Mouse (Mus musculus) bone marrow macrophage, adult 2 months (primary cell): ENCODE data around the gene Rimbp2. TPM values are rescaled to one million over a fixed set of nuclear protein-coding genes. Genes with fewer than 3 reads are reported as not detected.
"Not testable (repeated sequence)": the region's sequence is repeated elsewhere in the genome, so short reads cannot be mapped to it uniquely, and the experiment has no call there.

ENCODE experiments used
- H3K27ac ChIP-seq: 2 replicates; pipeline ENCODE4 v1.5.1; 2012; ENCODE audit warnings: low read depth, low read length; ENCODE audit not compliant: insufficient read depth
- H3K4me1 ChIP-seq: 2 replicates; pipeline ENCODE4 v1.6.1; 2012; ENCODE audit warnings: low read length; ENCODE audit not compliant: control insufficient read depth, insufficient read depth
- H3K4me3 ChIP-seq: 2 replicates; pipeline ENCODE4 v1.5.1; 2012; ENCODE audit warnings: mild to moderate bottlenecking, low read length, moderate library complexity; ENCODE audit not compliant: insufficient read depth
- CTCF ChIP-seq: IDR thresholded peaks from 2 replicates; pipeline ENCODE4 v1.5.1; 2012; ENCODE audit warnings: low read depth, mild to moderate bottlenecking, low read length, moderate library complexity
- POLR2A ChIP-seq: IDR thresholded peaks from 2 replicates; pipeline ENCODE4 v1.6.1; 2012; ENCODE audit warnings: mild to moderate bottlenecking, low read depth, low read length, borderline replicate concordance
- polyA plus RNA-seq: library from polyadenylated mRNA; stranded (reverse); fragments of >200 nt; gene quantifications from 2 replicates; pipeline ENCODE4 v1.2.4, GENCODE M21; 2012; ENCODE audit not compliant: missing spikeins, insufficient read depth, insufficient read length

Rimbp2 gene
- polyA plus RNA-seq, 1 experiment = not detected

DNA sequence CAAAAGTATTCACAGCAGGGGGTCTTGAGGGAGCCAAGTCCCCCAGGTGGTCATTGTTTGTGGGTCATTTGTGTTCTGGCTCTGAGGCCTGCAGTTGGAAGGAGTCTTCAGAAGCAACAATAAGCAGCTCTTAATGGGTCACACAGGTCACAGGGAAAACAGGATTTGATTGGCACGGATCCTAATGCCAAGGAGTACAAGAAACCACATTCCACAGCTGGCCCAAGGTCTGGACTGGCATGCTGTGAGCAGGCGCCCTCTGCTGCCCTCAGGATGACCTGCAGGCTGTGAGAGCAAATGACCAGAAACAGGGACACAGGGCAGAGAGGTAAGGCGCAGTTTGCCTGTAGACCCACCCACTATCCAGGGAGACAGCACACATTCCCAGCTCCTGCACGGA, 23.0 kb upstream of the Rimbp2 start:
- Histone ChIP-seq H3K27ac (no peak overlapping the region), H3K4me3 (no peak overlapping the region), H3K4me1 (no peaks in the 10 kb centered on the region)
- no peak for TF ChIP-seq POLR2A
- TF ChIP-seq CTCF = peak; percentile 22; the same call in 1 of the 2 replicates

DNA sequence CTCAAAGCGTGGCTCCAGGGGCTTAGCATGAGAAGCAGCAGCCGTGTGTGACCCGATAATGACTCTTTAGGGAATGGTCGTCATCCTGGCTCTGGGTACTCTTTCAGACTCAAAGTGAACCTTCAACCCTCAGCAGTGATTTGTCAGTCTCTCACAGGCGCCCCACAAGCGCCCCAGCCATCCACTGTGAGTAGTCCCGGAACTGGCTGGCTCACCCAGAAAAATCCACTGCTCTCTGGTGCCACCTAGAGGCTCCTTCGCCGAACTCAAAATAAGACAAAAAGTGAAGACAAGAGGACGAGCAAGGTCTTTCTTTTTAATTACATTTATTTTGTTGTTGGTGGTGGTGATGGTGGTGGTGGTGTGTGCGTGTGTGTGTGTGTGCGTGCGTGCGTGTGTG, 18.0 kb upstream of the Rimbp2 start:
- Histone ChIP-seq H3K4me3 (no peak overlapping the region), H3K4me1 (no peaks in the 10 kb centered on the region), H3K27ac (no peak overlapping the region)
- TF ChIP-seq CTCF (peak; percentile 37), POLR2A (no peak)

DNA sequence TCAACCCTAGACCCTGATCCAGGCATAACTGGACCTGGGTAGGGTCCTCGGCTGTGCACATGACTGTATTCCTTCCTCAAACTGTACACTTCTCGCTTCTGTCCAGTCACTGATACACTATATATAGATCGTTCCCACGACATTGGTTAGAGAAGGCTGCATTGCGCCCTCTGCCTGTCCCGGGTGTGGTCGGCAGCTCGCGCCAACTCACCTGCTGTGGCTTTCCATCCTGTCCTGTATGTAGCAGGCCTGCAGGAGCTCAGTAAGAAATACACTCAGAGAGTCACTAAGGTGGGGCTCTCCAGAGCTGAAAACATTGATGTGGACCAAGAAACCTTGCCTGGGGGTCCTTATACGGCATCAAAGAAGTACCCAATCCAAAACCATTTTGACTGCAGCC, 17.6 kb upstream of the Rimbp2 start:
- TF ChIP-seq POLR2A = no peak
- Histone ChIP-seq H3K27ac (no peak overlapping the region), H3K4me3 (no peak overlapping the region), H3K4me1 (no peaks in the 10 kb centered on the region)

DNA sequence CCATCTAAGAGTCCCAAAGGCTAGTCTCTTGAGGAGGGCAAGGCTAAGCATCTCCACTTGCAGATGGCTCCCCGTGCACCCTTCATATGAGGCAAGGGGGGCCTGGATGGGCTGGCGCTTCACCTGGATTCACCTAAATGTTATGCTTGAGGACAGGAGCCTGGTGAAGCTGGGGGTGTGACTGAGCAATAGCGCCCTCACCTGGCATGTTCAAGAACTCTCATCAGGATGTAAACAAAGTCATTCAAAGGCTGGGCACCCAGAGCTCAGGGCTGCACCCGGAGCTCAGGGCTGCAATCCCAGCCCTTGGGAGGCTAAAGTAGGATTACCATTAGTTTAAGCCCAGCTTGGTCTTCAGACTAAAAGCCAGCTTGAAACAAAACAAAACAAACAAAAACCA, 11.1 kb upstream of the Rimbp2 start:
- Histone ChIP-seq H3K4me3 (no peak overlapping the region), H3K27ac (no peak overlapping the region), H3K4me1 (no peaks in the 10 kb centered on the region)
- TF ChIP-seq CTCF = no peak
- no peak for TF ChIP-seq POLR2A

DNA sequence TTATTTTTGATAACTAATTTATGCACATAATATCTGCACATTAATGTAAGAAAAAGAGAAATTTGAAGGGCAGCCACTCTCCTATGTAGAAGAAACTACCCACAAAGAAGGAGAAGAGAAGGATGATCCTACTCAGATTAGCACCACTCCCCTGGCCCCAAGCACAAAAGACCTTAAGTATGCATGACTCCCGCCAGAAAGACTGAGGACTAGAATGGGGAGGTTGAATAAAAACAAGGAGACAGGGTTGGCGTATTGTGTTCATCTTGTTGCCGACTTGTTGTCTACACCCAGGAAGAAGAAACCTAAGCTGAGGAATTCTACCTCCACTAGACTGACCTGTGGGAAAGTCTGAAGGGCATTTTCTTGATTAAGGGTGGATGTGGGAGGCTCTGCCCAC, 5.6 kb upstream of the Rimbp2 start:
- no peak overlapping the region for H3K4me3 ChIP-seq
- TF ChIP-seq POLR2A (no peak), CTCF (no peak)
- no peak overlapping the region for H3K27ac ChIP-seq
- no peaks in the 10 kb centered on the region for H3K4me1 ChIP-seq

DNA sequence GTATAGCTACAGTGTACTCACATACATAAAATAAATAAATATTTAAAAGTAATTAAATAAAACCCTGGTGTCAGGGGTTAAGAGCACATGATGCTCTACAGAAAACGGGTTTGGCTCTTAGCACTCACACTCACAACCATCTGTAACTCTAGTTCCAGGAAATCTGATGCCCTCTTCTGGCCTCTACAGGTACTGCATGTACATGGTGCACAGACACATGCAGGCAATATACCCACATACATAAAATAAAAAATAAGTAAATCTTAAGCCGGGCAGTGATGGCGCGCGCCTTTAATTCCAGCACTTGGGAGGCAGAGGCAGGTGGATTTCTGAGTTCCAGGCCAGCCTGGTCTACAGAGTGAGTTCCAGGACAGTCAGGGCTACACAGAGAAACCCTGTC, 1.1 kb upstream of the Rimbp2 start:
- not testable (repeated sequence) for H3K4me3 ChIP-seq, H3K27ac ChIP-seq, H3K4me1 ChIP-seq

DNA sequence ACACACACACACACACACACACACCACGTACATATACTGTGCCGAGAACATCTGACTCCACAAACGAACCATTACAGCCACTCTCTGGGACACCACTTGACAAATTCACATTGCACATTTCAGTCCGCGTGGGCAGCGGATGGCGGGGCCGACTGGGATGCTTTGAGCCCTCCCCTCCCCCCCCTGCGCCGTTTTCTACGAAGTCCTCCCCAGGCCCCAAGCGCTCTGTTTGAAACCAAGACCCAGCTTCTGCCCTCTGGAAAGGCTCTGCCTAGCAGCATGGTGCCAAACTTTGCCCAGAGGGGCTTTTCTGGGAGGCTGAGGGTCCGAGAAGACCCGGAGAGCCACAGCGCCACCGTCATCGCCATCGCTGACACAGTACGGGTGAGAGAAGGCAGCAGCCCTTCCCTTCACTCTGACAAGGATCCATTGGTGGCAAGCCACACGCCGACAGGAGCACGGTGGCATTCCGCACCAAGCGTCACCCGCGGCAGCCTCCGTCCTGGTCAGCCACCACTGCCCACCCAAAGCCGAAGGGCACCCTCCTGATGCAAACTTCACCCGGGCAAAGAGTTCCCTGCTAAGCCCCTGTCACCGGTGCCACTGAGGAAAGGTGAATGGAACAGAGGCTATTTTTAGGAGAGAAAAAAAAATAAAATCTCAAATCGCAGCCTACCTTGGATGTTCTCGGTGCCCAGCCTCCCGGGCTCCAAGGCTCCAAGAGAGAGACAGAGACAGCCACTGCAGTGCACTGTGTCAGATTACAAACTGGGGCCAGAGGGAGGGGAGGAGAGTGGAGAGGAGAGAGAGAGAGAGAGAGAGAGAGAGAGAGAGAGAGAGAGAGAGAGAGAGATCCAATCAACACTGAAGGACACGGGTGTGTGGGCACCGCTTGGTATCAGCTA, 743 bp downstream of the Rimbp2 start:
- Histone ChIP-seq H3K4me3 (no peak overlapping the region), H3K27ac (no peak overlapping the region), H3K4me1 (no peaks in the 10 kb centered on the region)
- no peak for TF ChIP-seq CTCF
- no peak for TF ChIP-seq POLR2A

DNA sequence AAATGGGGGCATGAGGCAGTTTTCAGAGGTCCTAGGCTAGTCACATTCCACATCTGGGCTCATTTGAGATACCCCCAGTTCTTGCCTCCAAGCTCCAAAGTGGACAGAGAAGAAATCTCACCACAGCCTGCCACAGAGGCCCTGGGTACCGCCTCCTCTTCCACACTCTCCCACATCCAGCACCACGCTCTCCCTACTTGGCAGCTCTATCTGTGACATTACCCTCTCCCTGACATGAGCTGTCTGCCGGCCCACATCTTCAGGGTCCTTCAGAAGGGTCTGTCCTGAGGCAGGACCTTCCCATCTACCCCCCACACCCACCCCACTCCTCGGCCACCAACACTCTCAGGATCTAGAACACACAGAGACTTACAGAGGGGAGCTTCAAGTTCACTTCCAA, 1.8 kb downstream of the Rimbp2 start:
- Histone ChIP-seq H3K4me3 (no peak overlapping the region), H3K27ac (no peak overlapping the region)

DNA sequence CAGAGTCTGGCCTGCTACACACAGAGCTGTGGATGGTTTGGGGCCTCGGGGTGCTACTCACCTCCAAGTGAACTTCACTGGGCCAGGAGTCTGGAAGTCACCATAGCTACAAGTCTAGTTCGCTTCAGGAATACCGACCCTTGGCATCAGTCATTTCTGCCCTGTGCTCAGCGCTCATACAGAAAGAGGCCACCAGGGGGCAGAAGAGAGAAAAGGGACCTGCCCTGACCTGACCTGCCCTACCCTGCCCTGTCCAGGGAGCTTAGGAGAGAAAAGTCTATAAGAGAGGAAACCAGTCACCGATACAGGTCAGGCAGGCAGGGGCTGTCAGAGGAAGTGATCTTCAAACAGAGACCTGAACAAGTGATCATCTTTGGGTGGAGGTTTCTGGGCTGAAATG, 6.2 kb downstream of the Rimbp2 start:
- no peak overlapping the region for H3K27ac ChIP-seq
- TF ChIP-seq CTCF = no peak
- no peak for TF ChIP-seq POLR2A
- H3K4me3 ChIP-seq = no peak overlapping the region
- H3K4me1 ChIP-seq = no peaks in the 10 kb centered on the region

More for the DNA sequence above, 1.8 kb downstream of the Rimbp2 start:
- no peak for TF ChIP-seq POLR2A
- no peak for TF ChIP-seq CTCF
- no peaks in the 10 kb centered on the region for H3K4me1 ChIP-seq

DNA sequence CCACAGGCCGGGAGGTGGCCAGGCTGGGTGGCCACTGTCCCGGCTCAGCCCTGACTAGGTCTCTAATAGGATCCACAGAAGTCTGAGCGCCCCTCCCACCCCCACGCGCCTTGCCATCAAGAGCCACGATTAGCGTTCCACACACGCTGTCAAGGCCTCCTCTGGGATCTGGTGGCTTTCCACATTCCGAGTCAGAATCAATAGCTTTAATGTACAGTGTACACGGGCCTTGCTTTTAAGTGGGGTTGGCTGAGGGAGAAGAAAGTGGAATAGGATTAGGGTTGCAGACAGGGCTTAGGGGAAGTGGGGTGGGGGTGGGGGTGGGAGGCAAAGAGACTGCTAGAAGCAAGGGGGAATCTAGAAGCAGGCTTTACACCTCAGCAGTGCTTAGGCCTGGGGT, 12.8 kb downstream of the Rimbp2 start:
- H3K4me3 ChIP-seq = no peak overlapping the region

DNA sequence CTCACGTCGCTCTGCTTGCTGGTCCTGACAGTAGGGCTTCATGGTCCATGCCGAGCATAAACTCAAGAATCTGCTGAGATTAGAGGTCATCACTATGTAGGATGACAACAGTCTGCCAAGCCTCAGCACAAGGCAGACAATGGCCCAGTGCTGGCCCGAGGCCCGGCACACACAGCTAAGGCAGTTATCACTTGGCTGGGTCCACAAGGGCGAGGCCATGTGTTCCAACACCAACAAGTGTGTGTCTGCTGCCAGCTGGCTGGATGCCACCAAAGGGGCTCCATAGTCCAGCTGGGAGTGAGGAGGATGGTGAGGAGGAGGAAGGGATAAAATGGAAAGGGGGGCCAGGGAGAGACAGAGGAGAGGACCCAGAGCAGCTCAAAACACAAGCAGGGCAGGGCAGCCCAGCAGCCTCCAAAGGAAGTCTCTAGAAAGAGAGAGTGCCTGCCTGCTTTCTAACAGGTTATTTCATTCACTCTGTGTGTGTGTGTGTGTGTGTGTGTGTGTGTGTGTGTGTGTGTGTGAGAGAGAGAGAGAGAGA, 17.9 kb downstream of the Rimbp2 start:
- no peak overlapping the region for H3K27ac ChIP-seq
- no peak overlapping the region for H3K4me3 ChIP-seq
- TF ChIP-seq CTCF = no peak
- TF ChIP-seq POLR2A = no peak
- no peaks in the 10 kb centered on the region for H3K4me1 ChIP-seq

More for the DNA sequence above, 12.8 kb downstream of the Rimbp2 start:
- H3K27ac ChIP-seq = no peak overlapping the region
- TF ChIP-seq POLR2A = no peak
- TF ChIP-seq CTCF = no peak
- H3K4me1 ChIP-seq = no peaks in the 10 kb centered on the region
